Mouse (Mus musculus): ENCODE data around the gene Slc12a1. TPM values are rescaled to one million over a fixed set of nuclear protein-coding genes. Genes with fewer than 3 reads are reported as not detected.
A peak's percentile ranks its signal among the peaks of the same experiment; 100 is the strongest.

Gene Slc12a1
- total and polyA plus RNA-seq, 2 experiments from 2014 or later: not detected

- peak overlapping the region; percentile 30; the same call in 1 of the 2 replicates for H3K27ac ChIP-seq (ENCODE audit: low read depth)
Observed at GRCm38 (mm10) chr2:125219268-125219667, 67.0 kb downstream of the Slc12a1 start.

GRCm38 (mm10) chr2:125221673-125222072 is 69.4 kb downstream of the Slc12a1 start:
- no peaks in the 10 kb centered on the region for H3K9me3 ChIP-seq (replicated peaks; ENCODE audit: control insufficient read depth, low read length)
- H3K4me2 ChIP-seq (ENCODE audit: low read depth, low read length): no peak overlapping the region
- no peak for DNase-seq (ENCODE audit: low spot score)
- TF ChIP-seq EP300 (IDR thresholded peaks at IDR 0.05; ENCODE audit: low read depth): no peak
- TF ChIP-seq CTCF (IDR thresholded peaks at IDR 0.05; ENCODE audit: low read depth): no peak
- no peak overlapping the region for H3K27ac ChIP-seq (ENCODE audit: low read depth)
- no peak overlapping the region for H3K9ac ChIP-seq (replicated peaks; ENCODE audit: low read depth, low read length)
- no peaks in the 10 kb centered on the region for H3K36me3 ChIP-seq (replicated peaks; ENCODE audit: control insufficient read depth, insufficient read depth, low read length)
- no peaks in the 10 kb centered on the region for H3K27me3 ChIP-seq (ENCODE audit: control insufficient read depth, insufficient read depth, low read length)
- H3K4me1 ChIP-seq (ENCODE audit: control insufficient read depth, insufficient read depth): no peaks in the 10 kb centered on the region
- no peak for ATAC-seq (ENCODE audit: insufficient read depth, low read depth)
- no peak overlapping the region for H3K4me3 ChIP-seq (ENCODE audit: low read depth, low read length)
- WGBS: 82% methylated on average over 1 of the region's 1 CpGs

More at GRCm38 (mm10) chr2:125219268-125219667, 67.0 kb downstream of the Slc12a1 start:
- DNase-seq (ENCODE audit: low spot score): peak; percentile 24
- no peak for TF ChIP-seq EP300 (IDR thresholded peaks at IDR 0.05; ENCODE audit: low read depth)
- Histone ChIP-seq H3K27me3 (ENCODE audit: control insufficient read depth, insufficient read depth, low read length) (no peaks in the 10 kb centered on the region), H3K9me3 (replicated peaks; ENCODE audit: control insufficient read depth, low read length) (no peaks in the 10 kb centered on the region), H3K36me3 (replicated peaks; ENCODE audit: control insufficient read depth, insufficient read depth, low read length) (no peaks in the 10 kb centered on the region), H3K4me1 (ENCODE audit: control insufficient read depth, insufficient read depth) (no peaks in the 10 kb centered on the region), H3K4me2 (ENCODE audit: low read depth, low read length) (no peak overlapping the region), H3K9ac (replicated peaks; ENCODE audit: low read depth, low read length) (no peak overlapping the region), H3K4me3 (ENCODE audit: low read depth, low read length) (no peak overlapping the region)
- peak; percentile 84 for ATAC-seq (ENCODE audit: insufficient read depth, low read depth)
- 19% methylated on average over 3 of the region's 3 CpGs for WGBS

DNA sequence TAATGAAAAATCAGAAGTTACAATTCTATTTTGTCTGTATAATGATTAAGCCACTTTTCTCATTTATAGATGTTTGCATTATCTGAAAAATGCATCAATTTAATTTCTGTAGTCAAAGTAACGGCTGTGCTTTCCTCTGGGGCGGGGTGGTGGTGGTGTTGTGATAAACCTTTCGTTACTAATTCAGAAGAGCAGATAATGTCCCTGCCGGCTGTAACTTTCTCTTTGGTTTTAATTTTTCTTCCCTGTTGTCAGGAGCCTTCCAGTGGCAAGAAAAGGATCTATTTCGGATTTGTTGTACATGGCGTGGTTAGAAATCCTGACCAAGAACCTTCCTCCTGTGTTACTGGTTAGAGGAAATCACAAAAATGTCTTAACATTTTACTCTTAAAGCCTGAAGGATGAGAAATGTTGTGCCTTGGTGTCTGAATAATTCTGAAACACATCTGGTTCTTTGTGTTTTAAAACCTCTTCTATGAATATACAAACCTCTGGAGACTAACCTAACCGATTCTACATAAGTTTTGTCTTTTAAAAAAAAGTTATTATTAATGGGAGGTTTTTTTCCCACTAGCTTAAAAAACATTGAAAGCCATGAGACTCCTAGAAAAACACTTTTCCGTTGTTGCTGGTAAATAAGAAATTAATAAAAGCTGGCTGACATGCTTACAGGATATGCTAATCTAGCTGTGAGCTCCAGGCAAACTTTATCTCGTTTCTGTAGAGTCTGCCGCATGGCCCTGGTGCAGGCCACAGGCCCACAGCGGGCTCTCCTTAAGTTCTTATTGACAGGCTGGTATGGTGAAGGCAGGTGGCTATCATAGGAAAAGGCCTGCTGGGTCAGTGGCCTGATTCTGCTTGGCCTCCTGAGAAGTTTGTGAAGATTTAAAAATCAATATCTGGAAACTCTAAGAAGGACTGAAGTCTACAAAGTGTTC is 76.4 kb downstream of the Slc12a1 start:
- no peaks in the 10 kb centered on the region for H3K36me3 ChIP-seq (replicated peaks; ENCODE audit: control insufficient read depth, insufficient read depth, low read length)
- no peak for DNase-seq (ENCODE audit: low spot score)
- WGBS: 55% methylated on average over 11 of the region's 11 CpGs

GRCm38 (mm10) chr2:125232183-125232582 is 79.9 kb downstream of the Slc12a1 start:
- Histone ChIP-seq H3K4me2 (ENCODE audit: low read depth, low read length) (no peak overlapping the region), H3K9me3 (replicated peaks; ENCODE audit: control insufficient read depth, low read length) (no peaks in the 10 kb centered on the region), H3K4me3 (ENCODE audit: low read depth, low read length) (no peak overlapping the region), H3K27me3 (ENCODE audit: control insufficient read depth, insufficient read depth, low read length) (no peaks in the 10 kb centered on the region), H3K27ac (ENCODE audit: low read depth) (no peak overlapping the region), H3K9ac (replicated peaks; ENCODE audit: low read depth, low read length) (no peak overlapping the region), H3K4me1 (ENCODE audit: control insufficient read depth, insufficient read depth) (no peaks in the 10 kb centered on the region), H3K36me3 (replicated peaks; ENCODE audit: control insufficient read depth, insufficient read depth, low read length) (no peaks in the 10 kb centered on the region)
- no peak for TF ChIP-seq CTCF (IDR thresholded peaks at IDR 0.05; ENCODE audit: low read depth)
- ATAC-seq (ENCODE audit: insufficient read depth, low read depth): no peak
- WGBS: 89% methylated on average over 4 of the region's 4 CpGs
- no peak for DNase-seq (ENCODE audit: low spot score)

More for the DNA sequence above, 76.4 kb downstream of the Slc12a1 start:
- ATAC-seq (ENCODE audit: insufficient read depth, low read depth): no peak
- Histone ChIP-seq H3K27me3 (ENCODE audit: control insufficient read depth, insufficient read depth, low read length) (no peaks in the 10 kb centered on the region), H3K4me3 (ENCODE audit: low read depth, low read length) (no peak overlapping the region), H3K9me3 (replicated peaks; ENCODE audit: control insufficient read depth, low read length) (no peaks in the 10 kb centered on the region), H3K9ac (replicated peaks; ENCODE audit: low read depth, low read length) (no peak overlapping the region), H3K4me2 (ENCODE audit: low read depth, low read length) (no peak overlapping the region), H3K4me1 (ENCODE audit: control insufficient read depth, insufficient read depth) (no peaks in the 10 kb centered on the region), H3K27ac (ENCODE audit: low read depth) (no peak overlapping the region)
- TF ChIP-seq EP300 (IDR thresholded peaks at IDR 0.05; ENCODE audit: low read depth) (no peak), CTCF (IDR thresholded peaks at IDR 0.05; ENCODE audit: low read depth) (no peak)

DNA sequence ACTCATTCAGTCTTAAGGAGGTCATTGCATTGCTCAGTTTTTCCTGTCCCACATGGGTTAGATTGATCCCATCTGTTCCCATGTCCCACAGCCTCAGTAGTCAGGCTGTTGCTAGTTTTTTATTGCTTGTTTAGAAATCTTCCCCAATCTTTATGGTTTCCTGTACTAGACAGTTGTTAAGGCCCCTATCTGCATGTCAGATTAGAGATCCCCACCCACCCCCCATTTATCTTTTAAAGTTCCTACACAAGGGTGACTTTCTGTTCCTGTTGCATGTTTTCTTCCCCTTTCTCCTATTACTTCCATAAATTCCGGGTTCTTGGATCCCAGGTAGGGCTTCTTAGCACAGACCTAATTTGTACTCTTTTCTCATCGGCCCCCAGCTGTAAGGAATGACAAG is 81.2 kb downstream of the Slc12a1 start:
- Histone ChIP-seq H3K9me3 (replicated peaks; ENCODE audit: control insufficient read depth, low read length) (no peaks in the 10 kb centered on the region), H3K4me3 (ENCODE audit: low read depth, low read length) (no peak overlapping the region), H3K27ac (ENCODE audit: low read depth) (no peak overlapping the region), H3K4me1 (ENCODE audit: control insufficient read depth, insufficient read depth) (no peaks in the 10 kb centered on the region), H3K9ac (replicated peaks; ENCODE audit: low read depth, low read length) (no peak overlapping the region), H3K4me2 (ENCODE audit: low read depth, low read length) (no peak overlapping the region), H3K27me3 (ENCODE audit: control insufficient read depth, insufficient read depth, low read length) (no peaks in the 10 kb centered on the region), H3K36me3 (replicated peaks; ENCODE audit: control insufficient read depth, insufficient read depth, low read length) (no peaks in the 10 kb centered on the region)
- TF ChIP-seq CTCF (IDR thresholded peaks at IDR 0.05; ENCODE audit: low read depth) (no peak), EP300 (IDR thresholded peaks at IDR 0.05; ENCODE audit: low read depth) (no peak)
- no peak for ATAC-seq (ENCODE audit: insufficient read depth, low read depth)
- no peak for DNase-seq (ENCODE audit: low spot score)
- WGBS: 64% methylated on average over 2 of the region's 2 CpGs

All from heart, postnatal 0 days (tissue).